Mouse (Mus musculus) liver, adult 2 months (tissue): ENCODE data around the gene Nr1i3.

Source experiments
- CTCF ChIP-seq: fragments of 200-500 bp; IDR thresholded peaks from 2 replicates; pipeline ENCODE4 v1.5.1; 2011; ENCODE audit warnings: low read depth, low read length, control low read depth
- POLR2A ChIP-seq: fragments of 200-500 bp; IDR thresholded peaks from 2 replicates; pipeline ENCODE4 v1.6.1; 2011; ENCODE audit warnings: low read length, control low read depth; ENCODE audit not compliant: insufficient read depth; ENCODE audit errors: extremely low read depth

GRCm38 (mm10) chr1:171171138-171171537 lies 42.6 kb upstream of the Nr1i3 start:
- TF ChIP-seq POLR2A (no peak), CTCF (no peak)
